Mouse (Mus musculus): ENCODE measurements around the gene Spin2-ps6. TPM values are rescaled to one million over a fixed set of nuclear protein-coding genes. Genes with fewer than 3 reads are reported as not detected.
"Not testable (repeated sequence)": the region's sequence is repeated elsewhere in the genome, so short reads cannot be mapped to it uniquely, and the experiment has no call there.

Gene Spin2-ps6
- not detected for total RNA-seq (2021)
- long read RNA-seq, experiment 1: 0 reads
- long read RNA-seq, experiment 2: 0 reads

DNA sequence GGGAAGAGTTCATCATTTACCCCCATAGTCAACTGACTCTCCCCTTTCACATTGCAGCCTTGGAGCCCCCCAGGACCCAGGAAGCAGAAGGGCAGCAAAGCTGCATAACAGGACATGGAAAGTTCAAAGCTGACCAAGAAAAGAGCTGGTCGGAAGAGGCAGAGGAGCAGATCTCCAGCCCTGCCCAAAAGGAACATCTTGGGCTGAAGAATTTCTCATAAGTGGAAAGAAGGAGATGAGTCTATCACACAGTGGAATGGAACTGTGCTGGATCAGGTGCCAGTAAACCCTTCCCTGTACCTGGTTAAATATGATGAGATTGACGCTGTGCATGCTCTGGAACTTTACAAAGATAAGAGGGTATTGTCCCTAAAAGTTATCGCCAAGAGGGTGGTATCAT is at the start of gene Spin2-ps6:
Gene Spin2-ps6 (plus strand): TSS at position 301 of the 400 bp plus-strand sequence.
- intact Hi-C loops (cut with DNase I); H3K27ac ChIP-seq; DNase-seq (ENCODE audit: extremely low spot score in 1 of 2, low spot score in 2 of 2); H3K4me3 ChIP-seq: not testable (repeated sequence)

Other genes with a start within 250 kb of the Spin2-ps6 start
- gene Btbd35f12, start 78.5 kb downstream of the Spin2-ps6 start, total RNA-seq (2021): not detected